Mouse (Mus musculus) splenic B cell, adult 2 months (primary cell): ENCODE data around the gene Gcnt7.

Source experiments
- DNase-seq: peaks from one replicate; pipeline ENCODE4 v3.0.0-alpha.2; 2011; ENCODE audit warnings: low read depth, low spot score
- H3K27me3 ChIP-seq: 2 replicates; pipeline ENCODE4 v1.6.1; 2012; ENCODE audit warnings: mild to moderate bottlenecking, low read length, moderate library complexity, mixed read lengths; ENCODE audit not compliant: control insufficient read depth, poor library complexity, insufficient read depth, severe bottlenecking
- H3K36me3 ChIP-seq: 2 replicates; pipeline ENCODE4 v1.6.1; 2012; ENCODE audit warnings: mild to moderate bottlenecking, low read length, moderate library complexity, mixed read lengths; ENCODE audit not compliant: control insufficient read depth, poor library complexity, insufficient read depth, severe bottlenecking

The Gcnt7 gene

DNA sequence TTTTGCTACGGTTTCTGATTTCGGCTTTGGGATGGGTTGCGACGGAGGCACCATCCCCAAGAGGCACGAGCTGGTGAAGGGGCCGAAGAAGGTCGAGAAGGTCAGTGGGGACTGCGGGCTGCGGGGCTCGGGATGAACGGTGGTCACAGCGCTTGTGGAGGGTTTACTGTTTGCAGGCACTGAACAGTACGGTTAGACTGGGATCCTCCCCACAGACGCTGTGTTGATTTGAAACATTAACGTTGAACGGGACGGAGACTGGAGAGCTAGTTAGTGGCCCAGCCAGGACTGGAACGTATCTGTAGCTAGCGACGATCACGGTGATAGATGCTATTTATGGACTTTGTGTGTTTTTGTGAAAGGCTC is 17.8 kb downstream of the Gcnt7 start:
- DNase-seq: no peak
- Histone ChIP-seq H3K36me3 (no peaks in the 10 kb centered on the region), H3K27me3 (no peaks in the 10 kb centered on the region)

DNA sequence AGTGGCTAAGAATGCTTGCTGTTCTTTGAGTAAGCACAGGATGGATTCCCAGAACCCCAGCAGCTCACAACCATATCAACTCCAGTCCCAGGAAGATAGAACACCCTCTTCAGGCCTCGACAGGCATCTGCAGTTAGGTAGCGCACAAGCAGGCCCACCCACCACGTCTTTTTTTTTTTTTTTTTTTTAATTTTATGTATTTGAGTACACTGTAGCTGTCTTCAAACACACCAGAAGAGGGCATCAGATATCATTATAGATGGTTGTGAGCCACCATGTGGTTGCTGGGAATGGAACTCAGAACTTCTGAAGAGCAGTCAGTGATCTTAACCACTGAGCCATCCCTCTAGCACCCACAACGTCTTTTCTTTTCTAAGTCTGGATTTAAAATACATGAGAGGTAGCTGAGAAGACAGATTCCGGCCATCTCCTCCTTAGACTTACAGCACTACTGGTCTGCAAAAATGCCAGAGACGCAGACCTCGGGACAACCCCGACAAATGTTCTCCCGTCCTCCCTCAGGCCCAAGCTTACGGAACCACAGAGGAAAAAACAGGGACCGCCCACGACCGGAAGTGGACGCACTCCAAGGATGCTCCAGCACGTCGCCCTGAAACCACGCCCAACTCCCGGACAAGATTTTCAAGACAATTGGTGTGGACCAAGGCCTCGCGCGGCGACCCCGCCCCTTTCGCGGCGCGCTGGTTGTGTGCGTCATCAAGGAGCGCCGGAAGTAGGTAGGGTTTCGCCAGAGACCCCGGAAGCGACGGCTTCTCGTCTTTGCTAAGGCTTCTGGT is 18.4 kb downstream of the Gcnt7 start, which contains the start of gene Rtf2:
Gene Rtf2, plus strand, starts transcription at position 714 of the 797 bp plus-strand sequence.
- Histone ChIP-seq H3K36me3 (no peaks in the 10 kb centered on the region), H3K27me3 (no peaks in the 10 kb centered on the region)

DNA sequence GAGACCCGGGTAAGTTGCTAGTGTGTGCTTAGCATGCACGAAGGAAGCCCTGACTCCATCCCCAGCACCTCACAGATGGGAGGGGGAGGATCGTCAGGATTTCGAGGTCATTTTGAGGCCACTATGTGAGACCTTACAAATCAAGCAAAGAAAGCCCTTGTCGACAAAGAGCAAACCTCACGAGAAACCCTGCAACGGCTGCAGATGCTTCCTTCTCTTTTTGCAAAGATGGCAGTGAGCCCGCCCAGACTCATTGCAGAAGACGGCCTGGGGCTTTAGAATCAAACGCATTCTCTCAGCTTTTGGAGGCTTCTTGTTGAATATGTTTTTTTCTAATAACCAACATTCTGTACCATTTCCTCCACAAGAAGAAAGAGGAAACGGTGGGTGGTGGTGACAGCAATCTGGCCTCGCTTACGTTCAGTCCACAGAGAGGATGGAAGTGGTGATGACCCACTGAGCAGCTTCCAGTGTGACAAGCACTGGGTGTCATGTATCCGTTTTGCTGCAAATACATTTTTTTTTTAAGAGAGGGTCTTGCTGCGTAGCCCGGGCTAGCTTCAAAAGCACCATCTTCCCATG is 20.9 kb downstream of the Gcnt7 start:
- DNase-seq: peak; percentile 77
- Histone ChIP-seq H3K27me3 (no peaks in the 10 kb centered on the region), H3K36me3 (no peaks in the 10 kb centered on the region)

More for the DNA sequence above, 18.4 kb downstream of the Gcnt7 start, which contains the start of gene Rtf2:
- DNase-seq: peak; percentile 97

DNA sequence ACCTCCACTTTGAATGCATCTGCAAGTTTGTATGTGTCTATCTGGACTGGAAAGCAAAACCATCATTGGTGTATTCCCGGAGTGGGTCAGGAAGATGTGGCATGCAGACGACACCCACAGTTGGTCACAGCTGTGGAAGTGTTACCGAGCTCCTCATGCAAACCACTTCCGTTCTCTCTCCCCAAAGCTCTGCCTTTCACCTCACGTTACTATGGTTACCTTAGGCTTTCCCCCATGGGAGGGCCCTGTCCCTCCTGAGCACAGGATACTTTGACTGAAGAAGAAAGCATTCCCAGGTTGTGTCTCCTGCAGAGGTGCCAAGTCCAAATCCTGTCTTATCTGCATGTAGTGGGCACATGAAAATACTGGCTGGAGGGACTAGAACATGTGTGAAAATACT is 24.6 kb downstream of the Gcnt7 start:
- peak; percentile 75 for DNase-seq
- no peaks in the 10 kb centered on the region for H3K27me3 ChIP-seq
- no peaks in the 10 kb centered on the region for H3K36me3 ChIP-seq

DNA sequence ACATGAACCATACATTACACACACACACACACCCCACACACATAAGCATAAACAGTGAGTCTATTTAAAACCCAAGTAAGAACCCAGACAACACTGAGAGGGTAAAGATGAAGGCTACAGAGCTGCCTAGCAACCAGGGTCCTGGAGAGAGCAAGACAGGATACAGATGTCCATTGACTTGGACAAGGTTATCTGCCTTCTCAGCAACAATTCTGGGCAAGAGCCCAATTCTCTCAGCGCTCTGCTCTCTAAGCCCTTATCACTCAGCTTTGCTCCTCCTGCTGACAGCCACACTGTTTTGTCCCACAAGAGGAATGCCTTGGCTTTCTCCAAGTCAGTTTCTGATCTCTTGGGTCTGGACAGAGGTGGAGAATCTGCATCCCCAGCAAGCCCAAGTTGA is 27.8 kb downstream of the Gcnt7 start:
- no peaks in the 10 kb centered on the region for H3K36me3 ChIP-seq
- H3K27me3 ChIP-seq: no peaks in the 10 kb centered on the region
- no peak for DNase-seq

DNA sequence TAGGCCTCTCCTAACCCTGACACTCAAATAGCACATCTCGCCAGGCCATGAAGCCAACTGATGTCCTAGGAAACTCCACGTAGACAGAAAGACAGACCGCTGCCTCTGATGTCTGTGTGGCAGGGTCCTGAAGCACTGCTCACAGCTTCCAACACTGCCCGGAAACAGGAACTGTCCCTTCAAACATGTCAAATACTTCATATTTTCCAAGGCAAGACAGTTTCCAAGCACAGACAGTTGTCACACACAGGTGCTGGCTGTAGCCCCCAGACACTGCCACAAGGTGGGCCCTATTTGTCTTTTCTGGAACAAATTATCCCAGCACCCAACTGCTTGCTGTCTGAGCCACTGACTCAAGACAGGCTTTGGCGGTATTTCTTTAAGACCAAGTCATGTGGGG is 40.2 kb downstream of the Gcnt7 start:
- no peak for DNase-seq
- Histone ChIP-seq H3K27me3 (no peaks in the 10 kb centered on the region), H3K36me3 (no peaks in the 10 kb centered on the region)

DNA sequence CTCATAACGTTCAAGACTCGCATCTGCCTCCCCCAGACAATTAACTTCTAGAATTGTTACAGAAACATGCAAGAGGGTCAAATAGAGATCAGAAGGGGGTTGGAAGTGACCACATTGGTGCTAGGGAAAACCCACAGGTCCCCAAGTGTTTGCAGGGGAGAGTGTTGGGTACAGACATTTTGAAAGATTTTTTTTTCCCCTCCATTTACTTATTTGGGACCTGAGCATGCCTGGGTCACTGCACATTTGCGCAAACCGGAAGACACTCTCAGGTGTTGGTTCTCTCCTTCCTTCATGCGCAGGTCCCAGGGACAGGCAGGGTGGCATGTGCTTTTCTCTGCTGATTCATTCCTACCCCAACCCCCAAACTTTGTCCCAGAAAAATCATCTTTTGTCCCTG is 41.5 kb downstream of the Gcnt7 start:
- no peaks in the 10 kb centered on the region for H3K36me3 ChIP-seq
- H3K27me3 ChIP-seq: no peaks in the 10 kb centered on the region
- no peak for DNase-seq

DNA sequence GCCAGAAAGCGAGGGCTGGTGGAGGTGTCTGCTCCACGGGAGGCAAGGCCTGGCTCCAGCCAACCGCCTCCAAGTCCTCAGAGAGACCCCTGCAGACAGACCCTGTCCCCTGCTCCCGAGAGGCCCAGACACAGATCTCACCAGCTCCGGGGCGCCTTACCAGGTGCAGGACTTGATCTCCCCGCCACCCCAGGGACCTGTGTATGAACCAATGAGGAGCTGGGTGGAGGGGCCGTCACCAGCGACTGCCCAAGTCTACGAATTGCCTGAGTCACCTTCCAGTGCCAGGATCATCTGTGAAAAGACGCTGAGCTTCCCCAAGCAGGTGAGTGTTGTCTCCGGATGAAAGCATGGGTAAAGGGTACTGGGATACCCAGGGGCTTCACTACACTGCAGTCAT is 42.2 kb downstream of the Gcnt7 start:
- no peak for DNase-seq
- Histone ChIP-seq H3K27me3 (no peaks in the 10 kb centered on the region), H3K36me3 (no peaks in the 10 kb centered on the region)

DNA sequence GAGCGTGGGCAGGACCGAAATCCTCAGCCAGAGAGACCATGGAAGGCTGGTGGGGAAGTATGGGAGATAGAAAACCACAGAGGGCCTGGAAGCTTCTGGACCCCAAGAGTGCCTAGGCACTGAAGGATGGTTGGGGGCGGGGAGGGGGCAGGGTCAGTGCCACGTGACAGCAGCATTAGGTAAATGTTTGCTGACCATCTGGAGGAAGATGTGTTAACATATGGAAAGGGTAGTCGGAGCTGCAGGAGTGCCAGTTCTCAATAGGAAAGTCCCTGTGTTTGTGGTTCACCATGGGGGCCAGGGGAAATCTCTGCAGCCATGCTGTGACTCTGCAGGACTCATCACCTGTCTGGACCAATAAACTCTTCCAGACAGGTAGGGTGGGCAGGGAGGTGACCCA is 44.5 kb downstream of the Gcnt7 start:
- Histone ChIP-seq H3K27me3 (no peaks in the 10 kb centered on the region), H3K36me3 (no peaks in the 10 kb centered on the region)

DNA sequence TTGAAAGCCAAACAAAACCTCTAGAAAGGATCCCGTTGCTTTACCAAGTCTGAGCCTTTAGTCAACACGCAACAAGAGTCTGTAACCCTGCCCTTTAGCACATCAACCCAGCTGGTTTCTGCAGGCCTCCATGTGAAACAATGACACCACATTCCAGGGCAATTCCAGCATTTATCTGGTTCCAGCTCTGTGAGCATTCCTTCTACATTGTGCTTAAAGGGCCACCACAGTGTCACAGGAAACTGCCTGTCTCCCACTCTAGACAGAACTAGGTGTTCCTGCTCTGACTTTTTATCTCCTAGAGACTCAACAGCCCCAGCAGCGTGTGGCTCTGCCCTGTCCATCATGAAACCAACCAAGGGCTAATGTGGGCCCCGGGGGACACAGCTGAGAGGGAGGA is 45.1 kb downstream of the Gcnt7 start:
- Histone ChIP-seq H3K36me3 (no peaks in the 10 kb centered on the region), H3K27me3 (no peaks in the 10 kb centered on the region)
- no peak for DNase-seq

More for the DNA sequence above, 44.5 kb downstream of the Gcnt7 start:
- DNase-seq: no peak

DNA sequence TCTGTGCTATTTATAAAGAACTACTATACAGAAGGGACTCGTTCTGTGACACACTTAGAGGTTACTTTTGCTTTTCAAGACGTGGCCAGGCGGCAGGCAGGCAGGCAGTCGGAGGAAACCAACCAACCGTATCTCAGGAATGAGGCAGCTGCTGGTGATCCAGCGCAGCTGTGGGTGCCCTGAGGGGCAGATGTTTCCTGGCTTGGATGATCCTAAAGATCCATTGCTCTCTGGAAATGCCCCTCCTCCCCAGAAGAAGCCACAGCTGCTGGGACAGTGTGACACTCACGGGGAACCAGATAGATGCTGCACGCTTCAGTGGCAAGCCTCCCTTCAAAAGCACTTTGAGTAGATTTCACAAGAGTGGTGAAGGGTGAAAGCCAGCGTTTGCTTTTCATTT is 45.9 kb downstream of the Gcnt7 start:
- DNase-seq: peak; percentile 37
- Histone ChIP-seq H3K36me3 (no peaks in the 10 kb centered on the region), H3K27me3 (no peaks in the 10 kb centered on the region)

DNA sequence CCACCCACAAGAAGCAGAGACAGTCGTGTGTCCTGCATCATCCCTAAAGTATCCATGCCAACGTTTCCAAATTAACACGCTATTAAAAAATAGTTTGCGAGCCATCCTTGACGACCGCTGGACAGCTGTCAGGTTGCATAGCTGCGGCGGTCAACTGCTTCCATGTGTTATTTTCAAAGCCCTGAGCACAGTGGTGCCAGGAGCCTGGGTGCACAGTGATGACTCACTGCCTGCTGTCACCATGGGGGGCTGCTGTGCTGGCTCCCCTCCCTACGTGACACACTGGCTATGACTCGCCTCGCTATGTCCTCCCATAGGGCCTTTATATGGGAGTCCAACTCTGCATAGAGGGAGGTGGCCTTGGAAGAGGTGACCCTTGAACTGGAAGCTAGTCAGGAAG is 47.3 kb downstream of the Gcnt7 start:
- H3K27me3 ChIP-seq: no peaks in the 10 kb centered on the region
- no peak for DNase-seq
- H3K36me3 ChIP-seq: no peaks in the 10 kb centered on the region

DNA sequence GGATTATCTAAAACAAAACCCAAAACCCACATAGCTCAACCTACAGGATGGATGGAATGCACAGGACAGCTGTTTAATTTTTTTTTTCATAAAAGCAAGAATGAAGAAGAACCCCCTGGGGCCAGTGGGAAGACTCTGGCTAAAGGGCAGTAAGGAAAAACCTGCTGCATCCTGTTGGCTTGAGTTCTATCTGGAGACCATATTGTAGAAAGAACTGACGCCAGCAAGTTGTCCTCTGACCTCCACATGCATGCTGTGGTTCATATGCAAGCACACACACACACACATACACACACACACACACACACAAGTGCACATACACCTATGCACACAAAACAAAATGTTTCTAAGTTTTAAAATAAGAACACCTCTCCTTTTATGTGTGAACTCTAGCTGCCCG is 47.7 kb downstream of the Gcnt7 start:
- Histone ChIP-seq H3K36me3 (no peaks in the 10 kb centered on the region), H3K27me3 (no peaks in the 10 kb centered on the region)
- no peak for DNase-seq

DNA sequence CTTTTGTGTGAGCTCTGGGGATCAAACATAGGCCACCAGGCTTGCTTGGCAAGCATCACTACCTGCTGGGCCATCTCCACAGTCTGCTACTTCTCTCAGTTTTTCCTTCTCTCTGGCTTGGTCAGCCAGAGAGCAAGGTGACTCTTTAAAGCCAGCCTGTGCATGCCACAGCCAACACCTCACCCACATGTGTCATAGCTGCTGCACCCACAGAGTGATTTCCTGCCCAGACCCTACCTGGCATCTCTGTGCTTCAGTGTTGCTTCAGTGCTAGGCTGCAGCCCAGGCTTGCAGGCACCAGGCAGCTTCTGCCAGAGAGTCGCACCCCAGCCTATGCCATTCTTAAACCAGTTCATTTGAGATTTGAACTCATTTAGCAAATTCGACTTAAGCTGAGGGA is 50.9 kb downstream of the Gcnt7 start:
- Histone ChIP-seq H3K27me3 (no peaks in the 10 kb centered on the region), H3K36me3 (no peaks in the 10 kb centered on the region)
- DNase-seq: no peak

DNA sequence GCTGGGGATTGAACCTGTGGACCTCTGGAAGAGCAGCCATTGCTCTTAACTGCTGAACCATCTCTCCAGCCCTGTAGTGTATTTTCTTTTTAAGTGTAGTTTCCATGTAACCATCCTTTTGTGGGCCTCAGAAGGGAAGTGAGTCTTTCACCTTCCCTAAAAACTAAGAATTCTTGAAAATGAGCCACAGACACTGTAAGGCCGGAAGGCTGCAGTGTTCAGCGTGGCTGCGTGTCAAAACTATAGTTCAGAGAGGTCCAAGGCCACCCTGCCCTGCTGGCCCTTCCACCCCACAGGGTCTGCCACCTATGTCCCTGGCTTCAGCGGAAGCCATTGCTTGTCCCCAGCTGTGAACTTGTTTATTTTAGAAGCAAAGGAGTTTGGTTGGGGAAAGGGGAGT is 52.2 kb downstream of the Gcnt7 start:
- H3K27me3 ChIP-seq: no peaks in the 10 kb centered on the region
- DNase-seq: no peak

DNA sequence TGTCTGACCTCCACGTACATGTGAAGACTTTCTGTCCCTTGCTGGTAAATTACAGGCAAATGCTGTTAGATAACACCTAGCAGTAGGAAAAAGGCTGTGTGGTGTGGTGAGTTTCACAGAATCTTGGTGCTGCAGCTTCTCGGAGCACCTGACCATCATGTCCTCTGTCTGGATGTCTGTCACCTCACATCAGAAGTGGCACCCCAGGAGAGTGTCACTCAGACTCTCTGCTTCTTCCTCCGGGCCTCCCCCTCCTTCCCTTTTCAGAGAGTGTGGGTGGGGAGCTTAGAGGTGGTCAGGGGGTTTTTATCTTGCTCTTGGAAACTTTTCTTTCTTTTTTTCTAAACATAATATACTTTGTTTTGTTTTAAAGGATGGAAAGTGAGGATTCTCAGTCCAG is 53.4 kb downstream of the Gcnt7 start:
- peak; percentile 30 for DNase-seq
- no peaks in the 10 kb centered on the region for H3K27me3 ChIP-seq

More for the DNA sequence above, 52.2 kb downstream of the Gcnt7 start:
- no peaks in the 10 kb centered on the region for H3K36me3 ChIP-seq

More for the DNA sequence above, 53.4 kb downstream of the Gcnt7 start:
- no peaks in the 10 kb centered on the region for H3K36me3 ChIP-seq
